Mouse (Mus musculus) adrenal gland (tissue): ENCODE data around the gene 4921530L21Rik.

Experiments used
- intact Hi-C: fragments of 180-260 bp; cut with DNase I; formaldehyde crosslinking; loops from one replicate; pipeline ENCODE4 v1.15.1; 2025
- long read RNA-seq, 2 experiments: library from polyadenylated mRNA; unstranded; transcript quantifications; one replicate each; pipeline ENCODE4 v2.0.0; 2020; ENCODE audit warnings: borderline replicate concordance in 1 of 2; ENCODE audit not compliant: insufficient replicate concordance in 1 of 2

4921530L21Rik gene
- long read RNA-seq, experiment 1, result 0 reads
- long read RNA-seq, experiment 2, result 0 reads

DNA sequence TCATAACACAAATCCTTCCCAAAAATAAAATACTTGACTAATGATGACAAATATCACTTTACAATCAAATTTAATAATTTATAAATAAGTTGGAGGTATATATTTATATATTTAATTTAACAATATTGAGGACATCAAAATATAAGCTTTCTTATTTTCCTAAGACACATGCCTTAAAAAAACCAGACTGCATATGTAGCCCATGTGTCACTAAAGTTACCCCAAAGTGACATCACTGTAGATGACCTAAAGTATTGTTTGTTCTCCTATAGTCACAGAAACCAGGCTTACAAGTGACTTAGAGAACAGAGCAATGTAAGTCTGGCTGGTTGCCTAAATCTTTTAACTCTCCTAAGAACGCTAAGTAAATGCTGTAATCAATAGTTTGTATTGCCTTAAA lies at the start of gene 4921530L21Rik:
Gene 4921530L21Rik (plus strand): TSS at position 301 of the 400 bp plus-strand sequence.
- intact Hi-C loops, result no loop called here

GRCm38 (mm10) chr14:95833866-95834265 lies 47.2 kb upstream of the 4921530L21Rik start:
- intact Hi-C loops, result no loop called here

- intact Hi-C loops, result no loop called here
Measured at GRCm38 (mm10) chr14:95862981-95863380, 18.1 kb upstream of the 4921530L21Rik start.

- intact Hi-C loops, result no loop called here
Measured at GRCm38 (mm10) chr14:95865676-95866416, 15.2 kb upstream of the 4921530L21Rik start.

DNA sequence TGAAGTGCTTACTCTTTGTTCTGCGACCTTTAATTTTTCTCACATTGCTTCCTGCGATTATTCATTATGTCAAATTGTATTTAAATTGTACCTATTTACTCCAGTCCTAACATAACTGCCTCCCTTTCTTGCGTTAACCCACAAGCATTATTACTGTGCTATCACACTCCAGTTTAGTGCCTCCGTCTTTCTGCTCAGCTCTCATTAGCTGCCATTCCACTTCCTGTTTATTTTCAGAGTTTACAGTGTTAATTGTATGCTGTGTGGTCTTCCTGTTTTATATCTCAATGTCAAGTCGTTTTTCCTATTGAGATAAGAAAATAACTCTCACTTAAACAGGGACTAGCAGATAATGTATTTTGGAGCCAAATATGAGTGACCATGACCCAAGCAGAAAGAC lies 9.0 kb upstream of the 4921530L21Rik start:
- intact Hi-C loops, result no loop called here

DNA sequence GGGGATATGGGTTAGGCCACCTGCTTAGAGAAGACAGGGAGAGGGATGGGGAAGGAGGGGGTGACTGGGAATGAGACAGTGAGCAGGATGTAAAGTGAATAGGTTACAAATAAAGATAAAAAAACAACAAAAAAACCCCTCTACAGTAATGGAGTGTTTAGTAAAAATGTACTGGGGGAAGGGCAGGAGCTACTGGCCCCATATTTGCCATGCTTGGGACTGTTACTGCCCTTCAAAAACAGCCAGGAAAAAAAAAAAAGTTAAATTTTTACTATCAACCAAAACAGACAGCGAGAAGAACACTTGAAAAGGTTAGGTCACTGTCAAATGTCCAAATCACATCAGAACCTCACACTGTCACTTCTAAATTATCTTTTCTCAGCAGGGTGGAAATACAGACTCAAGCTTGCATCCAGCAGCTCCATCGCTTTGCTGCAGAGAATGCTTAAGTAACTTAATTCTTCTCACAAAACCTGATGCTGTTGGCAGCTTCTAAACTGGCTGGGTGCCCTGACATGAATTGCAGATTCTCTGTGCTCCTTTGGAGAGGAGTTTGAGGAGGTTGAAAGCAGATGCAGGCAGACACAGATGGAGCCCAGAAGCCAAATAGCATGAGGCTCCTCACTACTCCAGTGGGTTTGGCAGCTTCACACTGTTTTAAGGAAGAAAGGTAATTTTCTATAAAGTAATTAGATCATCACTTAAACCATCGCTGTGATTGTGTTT lies 4.1 kb upstream of the 4921530L21Rik start:
- intact Hi-C loops, result no loop called here

- intact Hi-C loops, result no loop called here
Measured at GRCm38 (mm10) chr14:95877548-95877947, 3.5 kb upstream of the 4921530L21Rik start.

- intact Hi-C loops, result no loop called here
Measured at GRCm38 (mm10) chr14:95899458-95899857, 18.4 kb downstream of the 4921530L21Rik start.

DNA sequence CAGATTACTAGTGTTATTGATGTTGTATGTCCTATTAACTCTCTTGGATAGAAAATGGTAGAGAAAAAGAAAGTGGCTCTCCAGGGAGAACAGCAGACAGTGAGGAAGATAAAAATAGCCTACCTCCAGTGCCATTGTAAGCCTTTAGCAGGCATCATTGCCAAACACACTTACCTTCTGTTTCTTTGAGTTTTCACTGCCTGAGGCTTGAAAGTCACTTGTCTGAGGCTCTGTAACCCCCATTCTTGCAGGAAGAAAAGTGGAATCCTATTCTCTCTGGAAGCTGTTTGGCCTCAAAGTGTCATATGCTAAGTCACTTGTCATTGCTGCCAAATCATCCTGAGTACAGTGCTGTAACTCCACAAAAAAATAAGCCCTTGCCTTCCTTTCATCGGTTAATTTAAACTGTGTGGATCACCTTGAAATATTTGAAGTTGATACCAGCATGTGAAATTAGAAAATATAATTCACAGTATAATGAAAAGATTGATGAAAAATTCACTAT lies 23.6 kb downstream of the 4921530L21Rik start:
- intact Hi-C loops, result no loop called here

- intact Hi-C loops, result no loop called here
Measured at GRCm38 (mm10) chr14:95913293-95913692, 32.2 kb downstream of the 4921530L21Rik start.

DNA sequence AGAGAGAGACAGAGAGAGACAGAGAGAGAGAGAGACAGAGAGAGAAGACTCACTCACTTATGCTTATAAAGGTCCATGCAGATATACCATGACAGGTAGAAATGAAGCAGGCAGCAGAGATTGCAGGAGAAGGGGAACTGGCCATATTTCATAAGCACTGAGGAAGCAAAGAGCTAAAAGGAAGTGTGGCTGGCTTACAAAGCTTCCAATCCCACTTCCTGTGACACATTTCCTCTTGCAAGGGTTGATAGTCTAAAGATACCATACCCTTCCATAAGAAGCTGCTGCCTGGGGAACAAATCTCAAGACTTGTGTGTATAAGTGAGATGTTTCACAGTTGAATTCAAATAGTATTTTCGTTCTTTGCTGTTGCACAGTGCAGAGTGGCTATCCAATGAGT lies 45.7 kb downstream of the 4921530L21Rik start:
- intact Hi-C loops, result no loop called here

GRCm38 (mm10) chr14:95927810-95928785 lies 47.0 kb downstream of the 4921530L21Rik start:
- intact Hi-C loops, result no loop called here
